Mouse (Mus musculus) midbrain, embryonic 13.5 days (tissue): ENCODE results near the gene Zfp592. TPM values are rescaled to one million over a fixed set of nuclear protein-coding genes. Genes with fewer than 3 reads are reported as not detected.

Source experiments
- ATAC-seq: fragments of 200-750 bp; cut with Nextera tagmentation; 2 replicates; pipeline ENCODE4 v1.8.0; 2017; ENCODE audit warnings: mild to moderate bottlenecking, moderate TSS enrichment, moderate library complexity
- H3K27ac ChIP-seq: fragments of 300-500 bp; sonication (generic); 2 replicates; pipeline ENCODE4 v1.5.1; 2015; ENCODE audit warnings: inconsistent platforms, mild to moderate bottlenecking, moderate library complexity
- H3K27me3 ChIP-seq: fragments of 300-500 bp; sonication (generic); 2 replicates; pipeline ENCODE4 v1.6.1; 2015; ENCODE audit warnings: mild to moderate bottlenecking, inconsistent platforms
- H3K36me3 ChIP-seq: fragments of 300-500 bp; sonication (generic); 2 replicates; pipeline ENCODE4 v1.6.1; 2015; ENCODE audit warnings: mild to moderate bottlenecking, inconsistent platforms
- H3K4me1 ChIP-seq: fragments of 300-500 bp; sonication (generic); replicated peaks from 2 replicates; pipeline ENCODE4 v1.6.1; 2015; ENCODE audit warnings: inconsistent platforms
- H3K4me2 ChIP-seq: fragments of 300-500 bp; sonication (generic); replicated peaks from 2 replicates; pipeline ENCODE4 v1.6.1; 2015; ENCODE audit warnings: moderate library complexity, mild to moderate bottlenecking, inconsistent platforms
- H3K4me3 ChIP-seq: fragments of 300-500 bp; sonication (generic); replicated peaks from 2 replicates; pipeline ENCODE4 v1.5.1; 2015; ENCODE audit warnings: mild to moderate bottlenecking, inconsistent platforms
- H3K9ac ChIP-seq: fragments of 300-500 bp; sonication (generic); replicated peaks from 2 replicates; pipeline ENCODE4 v1.6.1; 2015; ENCODE audit warnings: mild to moderate bottlenecking, inconsistent platforms
- H3K9me3 ChIP-seq: fragments of 300-500 bp; sonication (generic); 2 replicates; pipeline ENCODE4 v1.6.1; 2016; ENCODE audit warnings: mild to moderate bottlenecking, inconsistent platforms
- WGBS: fragments of 180-500 bp; shearing (Covaris S2); methylation state at CpG from one replicate; pipeline ENCODE4 v1.1.7; 2015; 5-methylcytosine and 5-hydroxymethylcytosine counted together
- polyA plus RNA-seq: library from polyadenylated mRNA; unstranded; fragments of >200 nt; fragmentation: Nextera tagmentation; extraction: Ambion mirVana; gene quantifications from 2 replicates; pipeline ENCODE4 v1.2.1, GENCODE M21; 2015

Gene Zfp592
- polyA plus RNA-seq, 1 experiment from 2014 or later = 8.8 TPM

- H3K9me3 ChIP-seq = no peaks in the 10 kb centered on the region
- ATAC-seq = no peak
- no peaks in the 10 kb centered on the region for H3K27me3 ChIP-seq
- H3K36me3 ChIP-seq = no peaks in the 10 kb centered on the region
- H3K4me1 ChIP-seq = no peaks in the 10 kb centered on the region
- no peak overlapping the region for H3K4me2 ChIP-seq
- no peak overlapping the region for H3K27ac ChIP-seq
- no peak overlapping the region for H3K4me3 ChIP-seq
- no peak overlapping the region for H3K9ac ChIP-seq
- 89% methylated on average over 11 of the region's 11 CpGs for WGBS
Observed at GRCm38 (mm10) chr7:81061936-81062335, 68.5 kb downstream of the Zfp592 start.

GRCm38 (mm10) chr7:81063332-81063731 lies 69.9 kb downstream of the Zfp592 start:
- ATAC-seq = no peak
- 63% methylated on average over 9 of the region's 9 CpGs for WGBS

GRCm38 (mm10) chr7:81066714-81067113 lies 73.2 kb downstream of the Zfp592 start:
- no peak overlapping the region for H3K4me2 ChIP-seq
- no peaks in the 10 kb centered on the region for H3K9me3 ChIP-seq
- H3K27ac ChIP-seq = no peak overlapping the region
- H3K4me3 ChIP-seq = no peak overlapping the region
- no peaks in the 10 kb centered on the region for H3K4me1 ChIP-seq
- H3K36me3 ChIP-seq = no peaks in the 10 kb centered on the region
- 66% methylated on average over 6 of the region's 6 CpGs for WGBS
- H3K27me3 ChIP-seq = no peaks in the 10 kb centered on the region
- no peak overlapping the region for H3K9ac ChIP-seq
- no peak for ATAC-seq

More at GRCm38 (mm10) chr7:81063332-81063731, 69.9 kb downstream of the Zfp592 start:
- Histone ChIP-seq H3K36me3 (no peaks in the 10 kb centered on the region), H3K27ac (no peak overlapping the region), H3K27me3 (no peaks in the 10 kb centered on the region), H3K9ac (no peak overlapping the region), H3K4me1 (no peaks in the 10 kb centered on the region), H3K9me3 (no peaks in the 10 kb centered on the region), H3K4me3 (no peak overlapping the region), H3K4me2 (no peak overlapping the region)

GRCm38 (mm10) chr7:81072463-81072862 lies 79.0 kb downstream of the Zfp592 start:
- WGBS = 60% methylated on average over 5 of the region's 5 CpGs
- H3K36me3 ChIP-seq = no peaks in the 10 kb centered on the region

GRCm38 (mm10) chr7:81073273-81073672 lies 79.8 kb downstream of the Zfp592 start:
- H3K27me3 ChIP-seq = no peaks in the 10 kb centered on the region
- no peak overlapping the region for H3K4me3 ChIP-seq
- 80% methylated on average over 5 of the region's 5 CpGs for WGBS
- no peaks in the 10 kb centered on the region for H3K9me3 ChIP-seq
- H3K36me3 ChIP-seq = no peaks in the 10 kb centered on the region
- ATAC-seq = no peak
- H3K4me2 ChIP-seq = no peak overlapping the region
- H3K9ac ChIP-seq = no peak overlapping the region
- no peak overlapping the region for H3K27ac ChIP-seq
- H3K4me1 ChIP-seq = no peaks in the 10 kb centered on the region

More at GRCm38 (mm10) chr7:81072463-81072862, 79.0 kb downstream of the Zfp592 start:
- Histone ChIP-seq H3K4me3 (no peak overlapping the region), H3K9me3 (no peaks in the 10 kb centered on the region), H3K27ac (no peak overlapping the region), H3K9ac (no peak overlapping the region), H3K27me3 (no peaks in the 10 kb centered on the region), H3K4me2 (no peak overlapping the region), H3K4me1 (no peaks in the 10 kb centered on the region)
- no peak for ATAC-seq

- ATAC-seq = no peak
- Histone ChIP-seq H3K9ac (0 out of 2 replicates have a peak overlapping the region, but pooled peaks have one; percentile 5), H3K4me3 (no peak overlapping the region), H3K4me2 (no peak overlapping the region), H3K36me3 (no peaks in the 10 kb centered on the region), H3K4me1 (no peaks in the 10 kb centered on the region), H3K27me3 (no peaks in the 10 kb centered on the region), H3K27ac (no peak overlapping the region), H3K9me3 (no peaks in the 10 kb centered on the region)
- WGBS = 83% methylated on average over 9 of the region's 9 CpGs
Observed at GRCm38 (mm10) chr7:81074546-81074945, 81.1 kb downstream of the Zfp592 start.

GRCm38 (mm10) chr7:81075299-81075698 lies 81.8 kb downstream of the Zfp592 start:
- ATAC-seq = no peak
- Histone ChIP-seq H3K4me1 (no peaks in the 10 kb centered on the region), H3K4me3 (no peak overlapping the region), H3K27ac (no peak overlapping the region), H3K9me3 (no peaks in the 10 kb centered on the region), H3K27me3 (no peaks in the 10 kb centered on the region), H3K4me2 (no peak overlapping the region), H3K36me3 (no peaks in the 10 kb centered on the region), H3K9ac (no peak overlapping the region)
- WGBS = 74% methylated on average over 7 of the region's 7 CpGs

- H3K36me3 ChIP-seq = no peaks in the 10 kb centered on the region
- H3K4me2 ChIP-seq = no peak overlapping the region
- no peak for ATAC-seq
- H3K4me1 ChIP-seq = no peaks in the 10 kb centered on the region
- H3K27ac ChIP-seq = no peak overlapping the region
- H3K9me3 ChIP-seq = no peaks in the 10 kb centered on the region
- H3K4me3 ChIP-seq = no peak overlapping the region
- no peak overlapping the region for H3K9ac ChIP-seq
- WGBS = 86% methylated on average over 5 of the region's 5 CpGs
- H3K27me3 ChIP-seq = no peaks in the 10 kb centered on the region
Observed at GRCm38 (mm10) chr7:81075732-81076131, 82.3 kb downstream of the Zfp592 start.

GRCm38 (mm10) chr7:81077009-81077408 lies 83.5 kb downstream of the Zfp592 start:
- H3K27ac ChIP-seq = no peak overlapping the region
- H3K4me1 ChIP-seq = 0 out of 2 replicates have a peak, but pooled peaks cover 2% of the 10 kb centered on the region
- no peak overlapping the region for H3K4me3 ChIP-seq
- H3K9me3 ChIP-seq = no peaks in the 10 kb centered on the region
- H3K36me3 ChIP-seq = no peaks in the 10 kb centered on the region
- no peaks in the 10 kb centered on the region for H3K27me3 ChIP-seq
- no peak for ATAC-seq
- no peak overlapping the region for H3K9ac ChIP-seq
- 78% methylated on average over 6 of the region's 6 CpGs for WGBS
- no peak overlapping the region for H3K4me2 ChIP-seq

- no peaks in the 10 kb centered on the region for H3K27me3 ChIP-seq
- no peaks in the 10 kb centered on the region for H3K9me3 ChIP-seq
- no peak overlapping the region for H3K4me3 ChIP-seq
- H3K36me3 ChIP-seq = no peaks in the 10 kb centered on the region
- no peak for ATAC-seq
- H3K27ac ChIP-seq = no peak overlapping the region
- H3K9ac ChIP-seq = no peak overlapping the region
- no peak overlapping the region for H3K4me2 ChIP-seq
- WGBS = 95% methylated on average over 6 of the region's 6 CpGs
- H3K4me1 ChIP-seq = 0 out of 2 replicates have a peak, but pooled peaks cover 2% of the 10 kb centered on the region
Observed at GRCm38 (mm10) chr7:81078740-81079139, 85.3 kb downstream of the Zfp592 start.

GRCm38 (mm10) chr7:81093420-81093965 lies 100.0 kb downstream of the Zfp592 start:
- no peak for ATAC-seq
- H3K27me3 ChIP-seq = no peaks in the 10 kb centered on the region
- no peaks in the 10 kb centered on the region for H3K36me3 ChIP-seq
- no peaks in the 10 kb centered on the region for H3K9me3 ChIP-seq
- H3K9ac ChIP-seq = no peak overlapping the region
- 53% methylated on average over 18 of the region's 18 CpGs for WGBS
- H3K4me1 ChIP-seq = no peaks in the 10 kb centered on the region
- H3K4me3 ChIP-seq = no peak overlapping the region
- H3K4me2 ChIP-seq = no peak overlapping the region
- H3K27ac ChIP-seq = no peak overlapping the region

- H3K9me3 ChIP-seq = no peaks in the 10 kb centered on the region
- H3K4me1 ChIP-seq = no peaks in the 10 kb centered on the region
- H3K27me3 ChIP-seq = no peaks in the 10 kb centered on the region
- H3K4me2 ChIP-seq = no peak overlapping the region
- no peak for ATAC-seq
- H3K4me3 ChIP-seq = no peak overlapping the region
- H3K9ac ChIP-seq = no peak overlapping the region
- WGBS = 73% methylated on average over 6 of the region's 6 CpGs
- no peaks in the 10 kb centered on the region for H3K36me3 ChIP-seq
- no peak overlapping the region for H3K27ac ChIP-seq
Observed at GRCm38 (mm10) chr7:81094104-81094757, 100.8 kb downstream of the Zfp592 start.
